Comparison of ENCODE assay signal across 14 mouse cellular contexts in genomic region chr11:53508152-53508551, GRCm38 (mm10). TPM values are rescaled to one million over a fixed set of nuclear protein-coding genes. Genes with fewer than 3 reads are reported as not detected.
A peak's percentile ranks its signal among the peaks of the same experiment; 100 is the strongest.
DNase-seq lines count a peak whose midpoint lies in the region; ATAC-seq lines count a peak whose summit lies in the region.
"Had no signal": no experiment of that assay in that cellular context is flagged by ENCODE, and none has a peak within 500 bp of the region (broad histone marks: within the 10 kb centered on the region; RNA-seq: fewer than 3 reads in every experiment).

No protein-coding gene starts in this region.

- H3K4me2 ChIP-seq in heart, embryonic 12.5 days, result no peak overlapping the region
- H3K4me2 ChIP-seq in hindbrain, embryonic 14.5 days (replicated peaks), result no peak overlapping the region

- 0 out of 2 replicates have a peak, but pooled peaks cover 5% of the 10 kb centered on the region for H3K4me1 ChIP-seq in heart, embryonic 12.5 days (replicated peaks)
- H3K4me1 ChIP-seq in hindbrain, embryonic 14.5 days (replicated peaks; ENCODE audit: control insufficient read depth, insufficient read depth, low read length), result no peaks in the 10 kb centered on the region

- intact Hi-C loops in gastrocnemius, postnatal 36 days (cut with DNase I), result no loop called here

- no peak overlapping the region for H3K9ac ChIP-seq in heart, embryonic 12.5 days
- H3K9ac ChIP-seq in hindbrain, embryonic 14.5 days, result no peak overlapping the region

- no peaks in the 10 kb centered on the region for H3K27me3 ChIP-seq in heart, embryonic 12.5 days (replicated peaks)
- H3K27me3 ChIP-seq in hindbrain, embryonic 14.5 days (ENCODE audit: control insufficient read depth, insufficient read depth, low read length), result no peaks in the 10 kb centered on the region

- 59% methylated on average over 7 of the region's 7 CpGs for WGBS in heart, embryonic 12.5 days
- 45% methylated on average over 7 of the region's 7 CpGs for WGBS in hindbrain, embryonic 14.5 days

- no peak overlapping the region for H3K27ac ChIP-seq in heart, embryonic 12.5 days (ENCODE audit: poor library complexity, severe bottlenecking)
- H3K27ac ChIP-seq in hindbrain, embryonic 14.5 days, result no peak overlapping the region
- H3K27ac ChIP-seq: midbrain, embryonic 10.5 days had no signal

- H3K9me3 ChIP-seq in heart, embryonic 12.5 days (replicated peaks), result no peaks in the 10 kb centered on the region
- no peaks in the 10 kb centered on the region for H3K9me3 ChIP-seq in hindbrain, embryonic 14.5 days (ENCODE audit: control insufficient read depth, low read length)
- H3K9me3 ChIP-seq: midbrain, embryonic 10.5 days had no signal

- ATAC-seq in heart, embryonic 12.5 days (ENCODE audit: insufficient number of reproducible peaks, low FRiP score), result no peak
- ATAC-seq in hindbrain, embryonic 14.5 days (ENCODE audit: low FRiP score), result no peak
- ATAC-seq in megakaryocyte-erythroid progenitor cell, adult 5-6 weeks (replicated peaks; ENCODE audit: low FRiP score, low TSS enrichment, poor library complexity, severe bottlenecking), result no peak
- ATAC-seq: activated CD4-positive, CD25-positive, alpha-beta regulatory T cell, adult 4 months; hindbrain, embryonic 16.5 days had no signal

- no peak overlapping the region for H3K4me3 ChIP-seq in heart, embryonic 12.5 days
- H3K4me3 ChIP-seq in hindbrain, embryonic 14.5 days (replicated peaks; ENCODE audit: low read length), result no peak overlapping the region
- H3K4me3 ChIP-seq: midbrain, embryonic 10.5 days had no signal

- H3K36me3 ChIP-seq in heart, embryonic 12.5 days, result no peaks in the 10 kb centered on the region
- H3K36me3 ChIP-seq in hindbrain, embryonic 14.5 days (replicated peaks; ENCODE audit: control insufficient read depth, insufficient read depth), result no peaks in the 10 kb centered on the region
- H3K36me3 ChIP-seq: midbrain, embryonic 10.5 days had no signal

- DNase-seq in heart, adult 11 months, result peak; percentile 99
- DNase-seq in adrenal gland, adult 18-20 months (ENCODE audit: low spot score in 2 of 2), result peak; percentile 42 to 56
- peak; percentile 67 to 69 for DNase-seq in gastrocnemius, postnatal 36 days
- peak; percentile 50 for DNase-seq in lung, postnatal 14 days
- no peak for DNase-seq in hindbrain, embryonic 14.5 days (ENCODE audit: low spot score)
- DNase-seq in right cerebral cortex, adult 2 months (ENCODE audit: low spot score in 2 of 2), result no peak
- DNase-seq: liver had no signal

RNA-seq across cellular contexts. Expression of gene Sept8, which starts 10.9 kb away (rescaled TPM):
- polyA plus RNA-seq in heart, embryonic 12.5 days (2016; fragmentation: Nextera tagmentation; extraction: Ambion mirVana), result 25.1 and 28.4 TPM in 2 replicates
- total RNA-seq in adrenal gland, adult 18-20 months (2021), result 10 to 100 TPM; 28.9 to 32.1 TPM
- 10 to 100 TPM; 11.7 to 15.5 TPM for total RNA-seq in gastrocnemius, postnatal 36 days (2021)
- polyA plus RNA-seq in hindbrain, embryonic 14.5 days (2014; fragmentation: Nextera tagmentation; extraction: Ambion mirVana), result 21.6 and 23.7 TPM in 2 replicates
- 229 and 247 TPM in 2 replicates for total RNA-seq in megakaryocyte-erythroid progenitor cell, adult 5-6 weeks (2014; fragmentation: Nextera tagmentation)
- total RNA-seq in megakaryocyte-erythroid progenitor cell, adult 5-6 weeks (2017), result 135 and 175 TPM in 2 replicates

RNA-seq across cellular contexts. Expression of gene Sowaha, which starts 28.1 kb away (rescaled TPM):
- polyA plus RNA-seq in heart, embryonic 12.5 days (2016; fragmentation: Nextera tagmentation; extraction: Ambion mirVana), result 0.54 and 0.58 TPM in 2 replicates
- under 1 TPM; 0.19 to 0.30 TPM for total RNA-seq in adrenal gland, adult 18-20 months (2021)
- total RNA-seq in gastrocnemius, postnatal 36 days (2021), result under 1 TPM; 0.08 to 0.12 TPM
- 1.3 and 1.4 TPM in 2 replicates for polyA plus RNA-seq in hindbrain, embryonic 14.5 days (2014; fragmentation: Nextera tagmentation; extraction: Ambion mirVana)
- 3.9 and 7.0 TPM in 2 replicates for total RNA-seq in megakaryocyte-erythroid progenitor cell, adult 5-6 weeks (2014; fragmentation: Nextera tagmentation)
- total RNA-seq in megakaryocyte-erythroid progenitor cell, adult 5-6 weeks (2017), result 3.7 and 4.7 TPM in 2 replicates
- polyA plus RNA-seq: activated CD4-positive, CD25-positive, alpha-beta regulatory T cell, adult 4 months had no signal

RNA-seq across cellular contexts. Expression of gene Gm9945, which starts 28.2 kb away (rescaled TPM):
- polyA plus RNA-seq in heart, embryonic 12.5 days (2016; fragmentation: Nextera tagmentation; extraction: Ambion mirVana), result not detected in 2 replicates
- not detected for total RNA-seq in adrenal gland, adult 18-20 months (2021)
- total RNA-seq in gastrocnemius, postnatal 36 days (2021), result not detected
- 0.36 TPM in 1 of 2 replicates, not detected in the other for polyA plus RNA-seq in hindbrain, embryonic 14.5 days (2014; fragmentation: Nextera tagmentation; extraction: Ambion mirVana)
- total RNA-seq in megakaryocyte-erythroid progenitor cell, adult 5-6 weeks (2014; fragmentation: Nextera tagmentation), result not detected in 2 replicates
- total RNA-seq in megakaryocyte-erythroid progenitor cell, adult 5-6 weeks (2017), result not detected in 2 replicates
- polyA plus RNA-seq: activated CD4-positive, CD25-positive, alpha-beta regulatory T cell, adult 4 months; forebrain, embryonic 11.5 days; midbrain, embryonic 10.5 days; stomach, embryonic 16.5 days had no signal

RNA-seq across cellular contexts. Expression of gene Gm9837, which starts 37.9 kb away (rescaled TPM):
- not detected in 2 replicates for polyA plus RNA-seq in heart, embryonic 12.5 days (2016; fragmentation: Nextera tagmentation; extraction: Ambion mirVana)
- not detected for total RNA-seq in adrenal gland, adult 18-20 months (2021)
- total RNA-seq in gastrocnemius, postnatal 36 days (2021), result not detected
- not detected in 2 replicates for polyA plus RNA-seq in hindbrain, embryonic 14.5 days (2014; fragmentation: Nextera tagmentation; extraction: Ambion mirVana)
- total RNA-seq in megakaryocyte-erythroid progenitor cell, adult 5-6 weeks (2014; fragmentation: Nextera tagmentation), result not detected in 2 replicates
- not detected in 2 replicates for total RNA-seq in megakaryocyte-erythroid progenitor cell, adult 5-6 weeks (2017)
- polyA plus RNA-seq: activated CD4-positive, CD25-positive, alpha-beta regulatory T cell, adult 4 months; forebrain, embryonic 11.5 days; hindbrain, embryonic 16.5 days; midbrain, embryonic 10.5 days; stomach, embryonic 16.5 days had no signal

RNA-seq across cellular contexts. Expression of gene Shroom1, which starts 51.1 kb away (rescaled TPM):
- polyA plus RNA-seq in heart, embryonic 12.5 days (2016; fragmentation: Nextera tagmentation; extraction: Ambion mirVana), result 5.3 and 5.8 TPM in 2 replicates
- total RNA-seq in adrenal gland, adult 18-20 months (2021), result 10 to 100 TPM in 1 of 2 experiments, 1 to 10 TPM in 1; 3.7 to 10.9 TPM
- total RNA-seq in gastrocnemius, postnatal 36 days (2021), result under 1 TPM; 0.38 to 0.59 TPM
- 2.5 and 3.5 TPM in 2 replicates for polyA plus RNA-seq in hindbrain, embryonic 14.5 days (2014; fragmentation: Nextera tagmentation; extraction: Ambion mirVana)
- total RNA-seq in megakaryocyte-erythroid progenitor cell, adult 5-6 weeks (2014; fragmentation: Nextera tagmentation), result not detected in 2 replicates
- total RNA-seq in megakaryocyte-erythroid progenitor cell, adult 5-6 weeks (2017), result not detected in 2 replicates

Comparison
In these comparisons a context has a peak if more than half of its experiments do, and no peak if none do; other contexts are left out.
1. DNase-seq: peak in heart, adult 11 months (single experiment), adrenal gland, adult 18-20 months (2 of 2), gastrocnemius, postnatal 36 days (2 of 2) and lung, postnatal 14 days (single experiment); none in hindbrain, embryonic 14.5 days (single experiment) and right cerebral cortex, adult 2 months (0 of 2).
2. RNA of gene Sept8, which starts 10.9 kb away (total RNA-seq): 135 to 247 TPM in megakaryocyte-erythroid progenitor cell, adult 5-6 weeks; 28.9 to 32.1 TPM in adrenal gland, adult 18-20 months and 11.7 to 15.5 TPM in gastrocnemius, postnatal 36 days; every median in the first group is over 4 times any median in the second.